Mouse (Mus musculus): ENCODE measurements around the gene Bicc1. TPM values are rescaled to one million over a fixed set of nuclear protein-coding genes. Genes with fewer than 3 reads are reported as not detected.

Bicc1 gene
- polyA plus RNA-seq (2012) = not detected in 2 replicates

GRCm38 (mm10) chr10:71159676-71160235 is at the start of gene Bicc1:
Gene Bicc1 (minus strand): TSS chr10:71159700.
- no peak for TF ChIP-seq GATA1 (IDR thresholded peaks at IDR 0.05; ENCODE audit: low read length)

GRCm38 (mm10) chr10:71201512-71201911 is 42.0 kb upstream of the Bicc1 start:
- TF ChIP-seq GATA1 (IDR thresholded peaks at IDR 0.05; ENCODE audit: low read length) = no peak

- no peak for TF ChIP-seq GATA1 (IDR thresholded peaks at IDR 0.05; ENCODE audit: low read length)
Observed at GRCm38 (mm10) chr10:71200964-71201363, 41.5 kb upstream of the Bicc1 start.

- TF ChIP-seq GATA1 (IDR thresholded peaks at IDR 0.05; ENCODE audit: low read length) = no peak
Observed at GRCm38 (mm10) chr10:71198676-71199075, 39.2 kb upstream of the Bicc1 start.

GRCm38 (mm10) chr10:71197036-71197785 is 37.7 kb upstream of the Bicc1 start:
- no peak for TF ChIP-seq GATA1 (IDR thresholded peaks at IDR 0.05; ENCODE audit: low read length)

- TF ChIP-seq GATA1 (IDR thresholded peaks at IDR 0.05; ENCODE audit: low read length) = no peak
Observed at GRCm38 (mm10) chr10:71195501-71195900, 36.0 kb upstream of the Bicc1 start.

GRCm38 (mm10) chr10:71194713-71195112 is 35.2 kb upstream of the Bicc1 start:
- TF ChIP-seq GATA1 (IDR thresholded peaks at IDR 0.05; ENCODE audit: low read length) = no peak

- no peak for TF ChIP-seq GATA1 (IDR thresholded peaks at IDR 0.05; ENCODE audit: low read length)
Observed at GRCm38 (mm10) chr10:71193319-71193718, 33.8 kb upstream of the Bicc1 start.

- no peak for TF ChIP-seq GATA1 (IDR thresholded peaks at IDR 0.05; ENCODE audit: low read length)
Observed at GRCm38 (mm10) chr10:71192886-71193285, 33.4 kb upstream of the Bicc1 start.

GRCm38 (mm10) chr10:71188681-71189080 is 29.2 kb upstream of the Bicc1 start:
- no peak for TF ChIP-seq GATA1 (IDR thresholded peaks at IDR 0.05; ENCODE audit: low read length)

- TF ChIP-seq GATA1 (IDR thresholded peaks at IDR 0.05; ENCODE audit: low read length) = no peak
Observed at GRCm38 (mm10) chr10:71185059-71185458, 25.6 kb upstream of the Bicc1 start.

GRCm38 (mm10) chr10:71183339-71184031 is 24.0 kb upstream of the Bicc1 start:
- TF ChIP-seq GATA1 (IDR thresholded peaks at IDR 0.05; ENCODE audit: low read length) = no peak

GRCm38 (mm10) chr10:71181931-71182330 is 22.4 kb upstream of the Bicc1 start:
- TF ChIP-seq GATA1 (IDR thresholded peaks at IDR 0.05; ENCODE audit: low read length) = no peak

GRCm38 (mm10) chr10:71181091-71181490 is 21.6 kb upstream of the Bicc1 start:
- TF ChIP-seq GATA1 (IDR thresholded peaks at IDR 0.05; ENCODE audit: low read length) = no peak

GRCm38 (mm10) chr10:71180057-71180456 is 20.6 kb upstream of the Bicc1 start:
- TF ChIP-seq GATA1 (IDR thresholded peaks at IDR 0.05; ENCODE audit: low read length) = no peak

- no peak for TF ChIP-seq GATA1 (IDR thresholded peaks at IDR 0.05; ENCODE audit: low read length)
Observed at GRCm38 (mm10) chr10:71177201-71177600, 17.7 kb upstream of the Bicc1 start.

Measured in G1E-ER4 (cell line).